Mouse (Mus musculus) left cerebral cortex, adult 18-20 months (tissue): ENCODE measurements around the gene Insr. TPM values are rescaled to one million over a fixed set of nuclear protein-coding genes. Genes with fewer than 3 reads are reported as not detected.
"Not testable (repeated sequence)": the region's sequence is repeated elsewhere in the genome, so short reads cannot be mapped to it uniquely, and the experiment has no call there.

Experiments used
- DNase-seq, 2 experiments: peaks; one replicate each; pipeline ENCODE4 v3.0.0; 2021 to 2022; ENCODE audit warnings: low spot score in 2 of 2, mixed read lengths in 1 of 2
- microRNA-seq, 2 experiments: library from miRNA; unstranded; fragments of <30 nt; microRNA quantifications; one replicate each; pipeline ENCODE4 v1.2.0; 2021
- total RNA-seq, 2 experiments: library from RNA; stranded (reverse); gene quantifications; 2 replicates each; pipeline ENCODE4 v1.2.3; 2021

The Insr gene
- total RNA-seq, 2 experiments from 2014 or later = 41.3 to 41.5 TPM

DNA sequence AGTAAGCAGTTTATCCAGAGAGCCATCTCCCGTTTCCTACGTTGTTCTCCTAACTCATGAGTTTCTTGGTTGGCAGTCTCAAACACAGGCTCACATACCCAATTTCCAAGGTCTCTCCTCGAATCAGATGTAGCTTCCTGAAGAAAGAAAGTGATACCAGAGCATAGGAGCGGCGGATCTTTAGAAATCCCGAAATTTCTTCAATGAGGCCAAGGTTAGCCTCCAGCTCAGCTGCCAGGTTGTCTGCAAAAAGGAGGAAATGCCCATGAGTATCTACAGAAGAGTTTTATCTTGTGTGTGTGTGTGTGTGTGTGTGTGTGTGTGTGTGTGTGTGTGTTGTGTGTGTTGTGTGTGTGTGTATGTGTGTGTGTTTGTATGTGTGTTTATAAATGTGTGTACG is 76.6 kb downstream of the Insr start:
- no peak for DNase-seq

DNA sequence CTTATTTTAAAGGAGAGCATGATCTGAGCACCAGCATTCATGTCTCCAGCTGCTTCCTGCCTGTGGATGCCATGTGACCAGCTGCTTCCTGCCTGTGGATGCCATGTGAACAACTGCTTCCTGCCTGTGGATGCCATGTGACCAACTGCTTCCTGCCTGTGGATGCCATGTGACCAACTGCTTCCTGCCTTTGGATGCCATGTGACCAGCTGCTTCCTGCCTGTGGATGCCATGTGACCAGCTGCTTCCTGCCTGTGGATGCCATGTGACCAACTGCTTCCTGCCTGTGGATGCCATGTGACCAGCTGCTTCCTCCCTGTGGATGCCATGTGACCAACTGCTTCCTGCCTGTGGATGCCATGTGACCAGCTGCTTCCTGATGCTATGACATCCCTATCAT is 85.1 kb downstream of the Insr start:
- DNase-seq = not testable (repeated sequence)

DNA sequence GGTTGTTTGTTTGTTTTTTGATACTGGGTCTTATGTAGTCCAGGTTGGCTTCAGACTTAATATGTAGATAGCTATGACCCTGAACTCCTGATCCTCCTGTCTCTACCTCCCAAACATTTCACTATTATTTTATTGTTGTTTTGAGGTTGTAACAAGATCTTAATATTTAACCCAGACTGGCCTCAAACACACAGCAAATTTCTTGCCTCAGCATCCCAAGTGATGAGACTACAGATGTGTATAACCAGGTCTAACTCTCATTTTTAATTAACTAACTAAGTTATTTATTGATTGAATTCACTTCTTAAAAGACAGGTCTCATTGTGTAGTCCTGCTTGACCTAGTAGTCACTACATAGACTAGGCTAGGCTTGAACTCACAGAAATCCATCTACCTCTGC is 88.4 kb downstream of the Insr start:
- no peak for DNase-seq

DNA sequence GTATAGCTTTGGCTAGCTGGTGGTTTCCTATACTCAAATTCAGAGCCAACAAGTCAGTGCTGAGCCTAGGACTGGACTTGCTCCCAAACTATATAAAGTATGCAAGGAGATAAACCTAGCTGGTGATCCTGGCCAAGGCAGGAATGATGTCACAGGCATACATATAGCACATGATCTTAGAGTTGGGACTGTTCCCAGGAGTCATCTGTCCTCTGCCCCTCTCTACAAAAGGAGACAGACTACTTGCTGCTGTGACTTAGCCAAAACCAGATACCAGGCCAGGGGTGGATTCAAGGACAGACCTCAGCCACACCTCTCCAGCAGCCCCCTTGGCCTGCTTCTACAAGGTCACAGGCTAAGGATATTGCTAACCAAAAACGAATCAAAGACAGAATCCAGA is 92.0 kb downstream of the Insr start:
- no peak for DNase-seq

DNA sequence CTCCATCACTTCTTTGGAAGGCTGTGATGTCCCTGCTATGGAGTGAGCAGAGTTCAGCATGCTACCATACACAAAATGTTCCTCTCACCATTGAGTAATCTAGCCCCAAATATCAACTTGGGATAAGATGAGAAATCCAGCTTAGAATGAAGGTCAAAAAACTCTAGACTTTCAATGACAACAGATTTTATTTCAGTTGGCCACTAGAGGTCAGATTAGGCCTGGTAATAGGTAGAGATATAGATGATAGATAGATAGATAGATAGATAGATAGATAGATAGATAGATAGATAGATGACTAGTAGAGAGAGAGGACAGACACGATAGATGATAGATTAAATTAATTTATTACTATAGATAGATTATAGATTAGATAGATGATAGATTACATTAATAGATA is 99.5 kb downstream of the Insr start:
- no peak for DNase-seq

DNA sequence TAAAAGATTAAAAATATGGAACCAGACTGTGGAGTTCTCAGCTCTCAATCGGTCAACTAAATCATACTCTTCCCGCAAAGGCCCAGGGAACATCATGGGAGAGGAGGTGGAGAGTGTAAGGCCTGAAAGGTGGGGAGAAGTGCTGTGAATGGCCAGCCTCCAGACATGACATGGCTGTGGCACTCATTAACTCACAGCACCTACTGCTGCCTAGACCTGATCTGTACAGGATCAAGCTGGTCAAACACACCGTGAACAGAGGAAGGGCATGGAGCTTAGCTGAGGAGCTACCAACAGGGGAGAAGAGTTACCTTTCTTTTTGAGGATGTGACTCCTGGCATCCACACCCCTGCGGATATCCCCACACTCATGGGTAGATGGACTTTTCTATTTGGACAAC is 102.0 kb downstream of the Insr start:
- no peak for DNase-seq

DNA sequence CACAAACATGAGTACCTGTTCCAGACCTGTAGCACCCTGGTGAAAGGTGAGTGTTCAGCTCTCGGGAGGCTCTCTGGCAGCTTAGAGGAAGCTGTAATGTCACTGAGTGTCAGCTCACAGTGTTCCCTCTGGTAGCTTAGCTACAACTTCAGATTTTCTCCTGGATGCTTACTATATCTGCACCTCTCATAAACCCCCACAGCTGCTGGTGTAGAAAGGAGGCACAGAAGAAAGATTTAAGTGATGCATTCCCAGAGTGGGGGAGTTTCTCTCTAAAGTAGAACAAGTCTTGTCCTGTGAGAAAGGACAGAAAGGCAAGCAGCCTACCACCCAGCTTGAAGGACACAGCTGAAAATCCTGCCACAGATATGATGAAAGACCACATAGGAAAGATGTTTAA is 107.2 kb downstream of the Insr start:
- DNase-seq = peak in 1 of 2 experiments; percentile 17

DNA sequence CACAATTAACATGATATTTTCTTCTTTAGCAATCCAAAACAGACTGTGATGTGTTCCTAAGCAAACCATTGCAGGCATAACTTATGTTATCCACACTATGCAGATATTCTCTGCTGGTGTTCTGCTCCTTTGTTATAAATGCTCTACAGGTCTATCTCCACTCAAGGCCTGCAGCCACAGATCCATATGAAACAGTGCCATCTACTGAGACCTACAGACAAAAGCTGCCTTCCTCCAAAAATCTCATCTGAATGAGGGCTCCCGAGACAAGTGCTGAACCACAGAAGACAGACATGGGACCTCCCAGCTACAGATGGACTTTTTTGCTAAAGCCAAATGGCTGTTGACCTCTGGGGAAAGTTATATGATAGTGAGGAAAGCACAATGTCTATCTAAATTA is 132.9 kb downstream of the Insr start:
- DNase-seq = no peak

DNA sequence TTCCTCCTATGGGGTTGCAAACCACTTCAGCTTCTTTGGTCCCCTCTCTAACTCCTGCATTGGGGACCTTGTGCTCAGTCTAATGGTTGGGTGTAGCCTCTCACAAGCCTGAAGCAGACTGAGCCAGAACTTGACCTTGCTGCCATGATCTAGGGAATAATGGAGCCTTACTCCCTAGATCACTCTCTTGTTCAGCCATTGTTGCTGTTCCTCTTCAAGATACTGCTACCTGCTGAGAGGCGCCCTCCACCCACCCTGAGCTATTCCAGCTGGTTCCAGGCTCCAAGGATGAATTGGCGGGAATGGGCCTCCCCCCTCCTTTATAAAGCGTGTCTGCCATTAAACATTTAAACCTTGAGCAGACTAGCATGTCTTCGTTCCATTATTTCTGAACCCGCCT is 179.0 kb downstream of the Insr start:
- DNase-seq = not testable (repeated sequence)

Small RNAs within 50 kb of the gene (microRNA-seq; reads per million reads assigned to microRNA genes)
- gene Gm25775 = 0 reads per million in 2 experiments

Other genes starting within 250 kb of the Insr start
- not detected for gene A430078G23Rik, start 73.8 kb upstream of the Insr start, total RNA-seq
- 10 to 100 TPM; 44.0 to 48.9 TPM for gene Arhgef18, start 113.4 kb upstream of the Insr start, total RNA-seq
- gene Pex11g, start 188.1 kb upstream of the Insr start, total RNA-seq = under 1 TPM; 0.33 to 0.77 TPM
- gene Tex45, start 191.2 kb upstream of the Insr start, total RNA-seq = not detected
- gene Zfp358, start 213.5 kb upstream of the Insr start, total RNA-seq = 10 to 100 TPM; 34.3 to 34.6 TPM
- gene Mcoln1, start 220.8 kb upstream of the Insr start, total RNA-seq = 10 to 100 TPM; 82.2 to 92.0 TPM
- 10 to 100 TPM; 66.3 to 76.8 TPM for gene Pnpla6, start 235.8 kb upstream of the Insr start, total RNA-seq